Mouse (Mus musculus) lung, adult 2 months (tissue): ENCODE measurements around the gene Prodh2. TPM values are rescaled to one million over a fixed set of nuclear protein-coding genes. Genes with fewer than 3 reads are reported as not detected.

Source experiments
- DNase-seq: peaks from one replicate; pipeline ENCODE4 v3.0.0; 2022
- H3K4me1 ChIP-seq: fragments of 200-500 bp; 2 replicates; pipeline ENCODE4 v1.6.1; 2011; ENCODE audit warnings: low read length; ENCODE audit not compliant: control insufficient read depth, insufficient read depth
- H3K4me3 ChIP-seq: fragments of 200-500 bp; replicated peaks from 2 replicates; pipeline ENCODE3; 2011; ENCODE audit warnings: low read depth, mild to moderate bottlenecking, control low read depth, low read length; ENCODE audit errors: extremely low read depth
- CTCF ChIP-seq: fragments of 200-500 bp; IDR thresholded peaks from 2 replicates; pipeline ENCODE4 v1.5.1; 2011; ENCODE audit warnings: mild to moderate bottlenecking, low read length, control low read depth; ENCODE audit not compliant: insufficient read depth
- POLR2A ChIP-seq: fragments of 200-500 bp; IDR thresholded peaks from 2 replicates; pipeline ENCODE4 v1.6.1; 2011; ENCODE audit warnings: low read depth, mild to moderate bottlenecking, control low read depth, low read length, borderline replicate concordance; ENCODE audit errors: extremely low read depth
- WGBS: fragments of 180-500 bp; shearing (Covaris S2); methylation state at CpG from one replicate; pipeline ENCODE4 v1.1.7; 2018; 5-methylcytosine and 5-hydroxymethylcytosine counted together
- polyA plus RNA-seq: library from polyadenylated mRNA; depleted of rRNA; stranded (reverse); fragments of >200 nt; gene quantifications from 2 replicates; pipeline ENCODE4 v1.2.3, GENCODE M21; 2012

Gene Prodh2
- polyA plus RNA-seq, 1 experiment, result not detected

- H3K4me3 ChIP-seq, result peak within 1 kb of the TSS; percentile 87
- peaks cover 6% of the 10 kb centered on the region for H3K4me1 ChIP-seq
- WGBS, result 1% methylated on average over 79 of the region's 84 CpGs
- no peak for TF ChIP-seq CTCF
- TF ChIP-seq POLR2A, result no peak
- DNase-seq, result peak; percentile 93
Observed at GRCm38 (mm10) chr7:30534633-30535577, 41.5 kb downstream of the Prodh2 start, which contains the start of gene Arhgap33. Arhgap33 (minus strand) TSS chr7:30535060.

GRCm38 (mm10) chr7:30540572-30540971 lies 47.1 kb downstream of the Prodh2 start:
- H3K4me1 ChIP-seq, result peaks cover under 1% of the 10 kb centered on the region; the same call in 1 of the 2 replicates
- H3K4me3 ChIP-seq, result no peak overlapping the region
- no peak for DNase-seq
- no peak for TF ChIP-seq POLR2A
- no peak for TF ChIP-seq CTCF
- WGBS, result 92% methylated on average over 7 of the region's 7 CpGs

- Histone ChIP-seq H3K4me3 (no peak overlapping the region), H3K4me1 (no peaks in the 10 kb centered on the region)
- no peak for TF ChIP-seq POLR2A
- TF ChIP-seq CTCF, result no peak
- 81% methylated on average over 2 of the region's 2 CpGs for WGBS
- DNase-seq, result no peak
Observed at GRCm38 (mm10) chr7:30544327-30544726, 50.9 kb downstream of the Prodh2 start.

GRCm38 (mm10) chr7:30549880-30550279 lies 56.5 kb downstream of the Prodh2 start:
- no peak for DNase-seq
- TF ChIP-seq CTCF (no peak), POLR2A (no peak)
- WGBS, result 95% methylated on average over 2 of the region's 2 CpGs
- no peaks in the 10 kb centered on the region for H3K4me1 ChIP-seq
- no peak overlapping the region for H3K4me3 ChIP-seq

- DNase-seq, result no peak
- no peak for TF ChIP-seq CTCF
- TF ChIP-seq POLR2A, result no peak
- Histone ChIP-seq H3K4me1 (no peaks in the 10 kb centered on the region), H3K4me3 (no peak overlapping the region)
- WGBS, result 92% methylated on average over 1 of the region's 1 CpGs
Observed at GRCm38 (mm10) chr7:30550603-30551002, 57.2 kb downstream of the Prodh2 start.

- peak overlapping the region; percentile 84 for H3K4me3 ChIP-seq
- no peaks in the 10 kb centered on the region for H3K4me1 ChIP-seq
- TF ChIP-seq POLR2A, result no peak
- TF ChIP-seq CTCF, result 0 out of 2 replicates have a peak, but pooled peaks have one; percentile 4
- 1% methylated on average over 10 of the region's 10 CpGs for WGBS
- DNase-seq, result no peak
Observed at GRCm38 (mm10) chr7:30551445-30552101, 58.2 kb downstream of the Prodh2 start.

GRCm38 (mm10) chr7:30552102-30553020 lies 58.9 kb downstream of the Prodh2 start, which contains the start of the genes Hspb6 and Proser3:
Hspb6 (plus strand) TSS chr7:30552178.
Proser3 (minus strand) TSS chr7:30552299.
- Histone ChIP-seq H3K4me1 (no peaks in the 10 kb centered on the region), H3K4me3 (peak within 1 kb of the TSS; percentile 84)
- TF ChIP-seq CTCF (0 out of 2 replicates have a peak, but pooled peaks have one; percentile 5), POLR2A (peak; percentile 93; the same call in 1 of the 2 replicates)
- DNase-seq, result peak; percentile 96
- under 1% methylated on average over 44 of the region's 44 CpGs for WGBS

- 2% methylated on average over 23 of the region's 23 CpGs for WGBS
- peak; percentile 47 for DNase-seq
- H3K4me3 ChIP-seq, result peak overlapping the region; percentile 35
- TF ChIP-seq POLR2A (peak; percentile 48; the same call in 1 of the 2 replicates), CTCF (no peak)
- no peaks in the 10 kb centered on the region for H3K4me1 ChIP-seq
Observed at GRCm38 (mm10) chr7:30553021-30553589, 59.7 kb downstream of the Prodh2 start.
